Mouse (Mus musculus) neural tube, embryonic 14.5 days (tissue): ENCODE measurements around the gene Per2. TPM values are rescaled to one million over a fixed set of nuclear protein-coding genes. Genes with fewer than 3 reads are reported as not detected.

ENCODE experiments used
- ATAC-seq: fragments of 200-750 bp; cut with Nextera tagmentation; 2 replicates; pipeline ENCODE4 v1.8.0; 2017; ENCODE audit warnings: low read depth, mild to moderate bottlenecking, moderate TSS enrichment, moderate library complexity
- H3K27ac ChIP-seq: fragments of 300-500 bp; sonication (generic); 2 replicates; pipeline ENCODE4 v1.5.1; 2014; ENCODE audit warnings: low read depth, mild to moderate bottlenecking, control low read depth, low read length, moderate library complexity, mixed read lengths
- H3K27me3 ChIP-seq: fragments of 300-500 bp; sonication (generic); 2 replicates; pipeline ENCODE4 v1.6.1; 2014; ENCODE audit warnings: low read length; ENCODE audit not compliant: control insufficient read depth, insufficient read depth
- H3K36me3 ChIP-seq: fragments of 300-500 bp; sonication (generic); 2 replicates; pipeline ENCODE4 v1.6.1; 2014; ENCODE audit warnings: low read length, mixed read lengths; ENCODE audit not compliant: control insufficient read depth, insufficient read depth
- H3K4me1 ChIP-seq: fragments of 300-500 bp; sonication (generic); 2 replicates; pipeline ENCODE4 v1.6.1; 2014; ENCODE audit warnings: low read length; ENCODE audit not compliant: control insufficient read depth, insufficient read depth
- H3K4me2 ChIP-seq: fragments of 300-500 bp; sonication (generic); 2 replicates; pipeline ENCODE4 v1.6.1; 2014; ENCODE audit warnings: mild to moderate bottlenecking, low read depth, low read length, control low read depth
- H3K4me3 ChIP-seq: fragments of 300-500 bp; sonication (generic); 2 replicates; pipeline ENCODE4 v1.5.1; 2014; ENCODE audit warnings: low read depth, low read length, control low read depth, mixed read lengths
- H3K9ac ChIP-seq: fragments of 300-500 bp; sonication (generic); replicated peaks from 2 replicates; pipeline ENCODE4 v1.6.1; 2014; ENCODE audit warnings: low read depth, mild to moderate bottlenecking, control low read depth, low read length, mixed read lengths
- H3K9me3 ChIP-seq: fragments of 300-500 bp; sonication (generic); 2 replicates; pipeline ENCODE4 v1.6.1; 2016; ENCODE audit warnings: low read length; ENCODE audit not compliant: control insufficient read depth
- WGBS: fragments of 180-500 bp; shearing (Covaris S2); extraction: QIAGEN DNeasy Blood & Tissue Kit; methylation state at CpG from one replicate; pipeline ENCODE4 v1.1.7; 2014; 5-methylcytosine and 5-hydroxymethylcytosine counted together
- polyA plus RNA-seq: library from polyadenylated mRNA; unstranded; fragments of >200 nt; fragmentation: Nextera tagmentation; extraction: Ambion mirVana; gene quantifications from 2 replicates; pipeline ENCODE4 v1.2.1, GENCODE M21; 2014

Per2 gene
- polyA plus RNA-seq, 1 experiment from 2014 or later, result 3.7 TPM

- no peaks in the 10 kb centered on the region; the same call in 1 of the 2 replicates for H3K36me3 ChIP-seq
- H3K9ac ChIP-seq, result peak overlapping the region; percentile 84
- H3K9me3 ChIP-seq, result no peaks in the 10 kb centered on the region
- peak overlapping the region; percentile 88 for H3K27ac ChIP-seq
- peaks cover 17% of the 10 kb centered on the region for H3K4me1 ChIP-seq
- H3K27me3 ChIP-seq, result no peaks in the 10 kb centered on the region
- peak overlapping the region; percentile 95 for H3K4me3 ChIP-seq
- 1% methylated on average over 12 of the region's 12 CpGs for WGBS
- ATAC-seq, result no peak; the same call in 1 of the 2 replicates
- peak overlapping the region; percentile 95 for H3K4me2 ChIP-seq
Observed at GRCm38 (mm10) chr1:91397927-91398259, 61.2 kb downstream of the Per2 start.

- Histone ChIP-seq H3K4me2 (no peak overlapping the region), H3K4me3 (no peak overlapping the region), H3K9ac (no peak overlapping the region), H3K27ac (no peak overlapping the region), H3K27me3 (no peaks in the 10 kb centered on the region), H3K4me1 (no peaks in the 10 kb centered on the region), H3K36me3 (peaks cover 41% of the 10 kb centered on the region), H3K9me3 (no peaks in the 10 kb centered on the region)
- ATAC-seq, result no peak
- 98% methylated on average over 5 of the region's 5 CpGs for WGBS
Observed at GRCm38 (mm10) chr1:91390369-91390768, 68.8 kb downstream of the Per2 start.

GRCm38 (mm10) chr1:91381091-91381471 lies 78.0 kb downstream of the Per2 start:
- 96% methylated on average over 4 of the region's 4 CpGs for WGBS
- Histone ChIP-seq H3K4me1 (no peaks in the 10 kb centered on the region), H3K9me3 (no peaks in the 10 kb centered on the region), H3K27ac (no peak overlapping the region), H3K27me3 (no peaks in the 10 kb centered on the region), H3K9ac (no peak overlapping the region), H3K36me3 (peaks cover 76% of the 10 kb centered on the region), H3K4me2 (no peak overlapping the region), H3K4me3 (no peak overlapping the region)
- no peak for ATAC-seq

GRCm38 (mm10) chr1:91380453-91381090 lies 78.6 kb downstream of the Per2 start:
- Histone ChIP-seq H3K9me3 (no peaks in the 10 kb centered on the region), H3K4me3 (no peak overlapping the region), H3K27ac (no peak overlapping the region), H3K9ac (no peak overlapping the region), H3K36me3 (peaks cover 79% of the 10 kb centered on the region), H3K4me2 (no peak overlapping the region), H3K27me3 (no peaks in the 10 kb centered on the region), H3K4me1 (no peaks in the 10 kb centered on the region)
- peak; percentile 51; the same call in 1 of the 2 replicates for ATAC-seq
- WGBS, result 63% methylated on average over 7 of the region's 7 CpGs

- Histone ChIP-seq H3K27me3 (no peaks in the 10 kb centered on the region), H3K36me3 (peaks cover 59% of the 10 kb centered on the region), H3K4me2 (no peak overlapping the region), H3K4me3 (no peak overlapping the region), H3K9me3 (no peaks in the 10 kb centered on the region), H3K4me1 (no peaks in the 10 kb centered on the region), H3K9ac (no peak overlapping the region), H3K27ac (no peak overlapping the region)
- no peak for ATAC-seq
- WGBS, result 92% methylated on average over 6 of the region's 6 CpGs
Observed at GRCm38 (mm10) chr1:91373414-91373835, 85.7 kb downstream of the Per2 start.

- Histone ChIP-seq H3K9ac (no peak overlapping the region), H3K4me1 (no peaks in the 10 kb centered on the region), H3K36me3 (peaks cover 31% of the 10 kb centered on the region), H3K27ac (no peak overlapping the region), H3K27me3 (peaks cover 5% of the 10 kb centered on the region; the same call in 1 of the 2 replicates), H3K4me2 (no peak overlapping the region), H3K4me3 (no peak overlapping the region), H3K9me3 (no peaks in the 10 kb centered on the region)
- ATAC-seq, result no peak
- WGBS, result 83% methylated on average over 23 of the region's 23 CpGs
Observed at GRCm38 (mm10) chr1:91370055-91370454, 89.1 kb downstream of the Per2 start.

- H3K36me3 ChIP-seq, result peaks cover 25% of the 10 kb centered on the region
- H3K4me1 ChIP-seq, result no peaks in the 10 kb centered on the region
Observed at GRCm38 (mm10) chr1:91369408-91369807, 89.7 kb downstream of the Per2 start.

GRCm38 (mm10) chr1:91367295-91367694 lies 91.8 kb downstream of the Per2 start:
- H3K9ac ChIP-seq, result no peak overlapping the region
- no peaks in the 10 kb centered on the region for H3K9me3 ChIP-seq
- no peak overlapping the region for H3K4me2 ChIP-seq
- H3K4me1 ChIP-seq, result no peaks in the 10 kb centered on the region
- H3K27me3 ChIP-seq, result peaks cover 5% of the 10 kb centered on the region; the same call in 1 of the 2 replicates
- H3K4me3 ChIP-seq, result no peak overlapping the region
- ATAC-seq, result no peak
- peaks cover 10% of the 10 kb centered on the region for H3K36me3 ChIP-seq
- no peak overlapping the region for H3K27ac ChIP-seq
- 98% methylated on average over 3 of the region's 3 CpGs for WGBS

More at GRCm38 (mm10) chr1:91369408-91369807, 89.7 kb downstream of the Per2 start:
- no peak overlapping the region for H3K9ac ChIP-seq
- H3K4me3 ChIP-seq, result no peak overlapping the region
- no peak overlapping the region for H3K27ac ChIP-seq
- 69% methylated on average over 4 of the region's 4 CpGs for WGBS
- ATAC-seq, result no peak
- peaks cover 5% of the 10 kb centered on the region; the same call in 1 of the 2 replicates for H3K27me3 ChIP-seq
- H3K9me3 ChIP-seq, result no peaks in the 10 kb centered on the region
- no peak overlapping the region for H3K4me2 ChIP-seq

GRCm38 (mm10) chr1:91366215-91367108 lies 92.7 kb downstream of the Per2 start, which contains the start of gene Erfe:
Gene Erfe (plus strand): TSS chr1:91366430.
- Histone ChIP-seq H3K9me3 (no peaks in the 10 kb centered on the region), H3K9ac (no peak within 1 kb of the TSS), H3K36me3 (peaks cover 4% of the 10 kb centered on the region), H3K4me3 (peak within 1 kb of the TSS; percentile 21), H3K27ac (no peak within 1 kb of the TSS), H3K27me3 (peaks cover 5% of the 10 kb centered on the region; the same call in 1 of the 2 replicates), H3K4me1 (no peaks in the 10 kb centered on the region), H3K4me2 (peak within 1 kb of the TSS; percentile 51)
- peak; percentile 54; the same call in 1 of the 2 replicates for ATAC-seq
- WGBS, result under 1% methylated on average over 52 of the region's 68 CpGs
